Mouse (Mus musculus): ENCODE data around the gene Ckb.

GRCm38 (mm10) chr12:111672176-111672575 lies at the start of gene Ckb:
- TF ChIP-seq CTCF (IDR thresholded peaks at IDR 0.05; ENCODE audit: low read depth), result no peak
- TF ChIP-seq EP300 (IDR thresholded peaks at IDR 0.05; ENCODE audit: low read depth), result no peak
